Mouse (Mus musculus) thymus, adult 2 months (tissue): Measurements from ENCODE around the gene Cd200.

ENCODE experiments used
- CTCF ChIP-seq: fragments of 200-500 bp; IDR thresholded peaks from 2 replicates; pipeline ENCODE4 v1.5.1; 2012; ENCODE audit warnings: mild to moderate bottlenecking, control low read depth, low read length, moderate library complexity, borderline replicate concordance; ENCODE audit not compliant: control insufficient read depth, poor library complexity, insufficient read depth; ENCODE audit errors: extremely low read depth
- POLR2A ChIP-seq: fragments of 200-500 bp; IDR thresholded peaks from 2 replicates; pipeline ENCODE4 v1.6.1; 2012; ENCODE audit warnings: mild to moderate bottlenecking, low read length, control low read depth, moderate library complexity; ENCODE audit not compliant: control insufficient read depth, poor library complexity, insufficient read depth; ENCODE audit errors: extremely low read depth

DNA sequence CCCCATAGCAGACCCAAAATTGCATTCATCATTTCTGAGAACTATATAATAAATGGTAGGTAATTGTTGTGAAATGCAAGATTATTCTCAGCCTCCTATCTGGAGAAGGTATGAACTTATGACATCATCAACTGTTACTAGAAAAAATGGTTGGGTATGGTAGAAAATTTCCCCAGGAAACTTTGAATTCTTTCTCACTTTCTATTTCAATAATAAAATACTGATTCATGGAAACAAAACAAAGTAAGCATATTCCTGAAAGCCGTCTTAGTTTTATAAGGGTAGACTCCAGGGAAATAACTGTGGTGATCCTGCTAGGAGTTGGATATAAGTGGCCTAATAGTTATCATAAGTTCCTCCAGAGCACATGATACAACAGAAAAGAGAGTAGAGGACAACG is 19.8 kb downstream of the Cd200 start:
- TF ChIP-seq CTCF = no peak
- no peak for TF ChIP-seq POLR2A
